Mouse (Mus musculus) cortical plate, adult 2 months (tissue): ENCODE results near the gene Ttll1. TPM values are rescaled to one million over a fixed set of nuclear protein-coding genes. Genes with fewer than 3 reads are reported as not detected.
A peak's percentile ranks its signal among the peaks of the same experiment; 100 is the strongest.

Source experiments
- H3K27ac ChIP-seq: fragments of 200-500 bp; 2 replicates; pipeline ENCODE4 v1.5.1; 2012; ENCODE audit warnings: low read length, control low read depth, inconsistent platforms; ENCODE audit not compliant: insufficient read depth
- H3K4me1 ChIP-seq: fragments of 200-500 bp; 2 replicates; pipeline ENCODE4 v1.6.1; 2011; ENCODE audit warnings: low read length; ENCODE audit not compliant: control insufficient read depth, insufficient read depth
- H3K4me3 ChIP-seq: fragments of 200-500 bp; 2 replicates; pipeline ENCODE4 v1.5.1; 2011; ENCODE audit warnings: mild to moderate bottlenecking, low read length, control low read depth; ENCODE audit not compliant: insufficient read depth
- CTCF ChIP-seq: fragments of 200-500 bp; IDR thresholded peaks from 2 replicates; pipeline ENCODE4 v1.5.1; 2011; ENCODE audit warnings: mild to moderate bottlenecking, control low read depth, low read length; ENCODE audit not compliant: insufficient read depth; ENCODE audit errors: extremely low read depth
- POLR2A ChIP-seq: fragments of 200-500 bp; IDR thresholded peaks from 2 replicates; pipeline ENCODE4 v1.6.1; 2011; ENCODE audit warnings: mild to moderate bottlenecking, low read length, control low read depth; ENCODE audit not compliant: insufficient read depth; ENCODE audit errors: extremely low read depth
- polyA plus RNA-seq: library from polyadenylated mRNA; depleted of rRNA; stranded (reverse); fragments of >200 nt; gene quantifications from 2 replicates; pipeline ENCODE4 v1.2.3, GENCODE M21; 2012; rRNA removed

The Ttll1 gene
- polyA plus RNA-seq = 48.5 and 50.1 TPM in 2 replicates

GRCm38 (mm10) chr15:83510805-83511405 lies at the start of gene Ttll1:
TSS of gene Ttll1 (minus strand) at chr15:83510893.
- no peaks in the 10 kb centered on the region; the same call in 1 of the 2 replicates for H3K4me1 ChIP-seq
- no peak within 1 kb of the TSS for H3K27ac ChIP-seq
- peak within 1 kb of the TSS; percentile 61 for H3K4me3 ChIP-seq
- TF ChIP-seq POLR2A (peak; percentile 92), CTCF (no peak)

- TF ChIP-seq CTCF = no peak
- peak; percentile 89 for TF ChIP-seq POLR2A
- peak overlapping the region; percentile 50; the same call in 1 of the 2 replicates for H3K27ac ChIP-seq
- peak overlapping the region; percentile 26 for H3K4me3 ChIP-seq
- peaks cover 2% of the 10 kb centered on the region; the same call in 1 of the 2 replicates for H3K4me1 ChIP-seq
Measured at GRCm38 (mm10) chr15:83555161-83555974, 44.7 kb upstream of the Ttll1 start.

GRCm38 (mm10) chr15:83553831-83554230 lies 43.1 kb upstream of the Ttll1 start:
- peaks cover 2% of the 10 kb centered on the region; the same call in 1 of the 2 replicates for H3K4me1 ChIP-seq
- no peak overlapping the region for H3K27ac ChIP-seq
- H3K4me3 ChIP-seq = no peak overlapping the region
- TF ChIP-seq CTCF (no peak), POLR2A (no peak)

GRCm38 (mm10) chr15:83550137-83550536 lies 39.4 kb upstream of the Ttll1 start:
- TF ChIP-seq CTCF (no peak), POLR2A (no peak)
- H3K4me3 ChIP-seq = no peak overlapping the region
- H3K27ac ChIP-seq = no peak overlapping the region
- H3K4me1 ChIP-seq = peaks cover 2% of the 10 kb centered on the region; the same call in 1 of the 2 replicates

GRCm38 (mm10) chr15:83547144-83547543 lies 36.5 kb upstream of the Ttll1 start:
- H3K27ac ChIP-seq = no peak overlapping the region
- no peaks in the 10 kb centered on the region for H3K4me1 ChIP-seq
- no peak for TF ChIP-seq CTCF
- TF ChIP-seq POLR2A = no peak
- H3K4me3 ChIP-seq = no peak overlapping the region

- TF ChIP-seq CTCF = no peak
- TF ChIP-seq POLR2A = no peak
- Histone ChIP-seq H3K27ac (no peak overlapping the region), H3K4me1 (no peaks in the 10 kb centered on the region), H3K4me3 (no peak overlapping the region)
Measured at GRCm38 (mm10) chr15:83546029-83546428, 35.3 kb upstream of the Ttll1 start.

- TF ChIP-seq CTCF = no peak
- no peak for TF ChIP-seq POLR2A
Measured at GRCm38 (mm10) chr15:83541647-83542287, 31.1 kb upstream of the Ttll1 start.

GRCm38 (mm10) chr15:83539905-83540304 lies 29.2 kb upstream of the Ttll1 start:
- Histone ChIP-seq H3K4me1 (no peaks in the 10 kb centered on the region), H3K4me3 (no peak overlapping the region), H3K27ac (no peak overlapping the region)
- TF ChIP-seq CTCF (no peak), POLR2A (no peak)

More at GRCm38 (mm10) chr15:83541647-83542287, 31.1 kb upstream of the Ttll1 start:
- H3K4me3 ChIP-seq = no peak overlapping the region
- H3K4me1 ChIP-seq = no peaks in the 10 kb centered on the region
- no peak overlapping the region for H3K27ac ChIP-seq

- Histone ChIP-seq H3K27ac (no peak overlapping the region), H3K4me1 (no peaks in the 10 kb centered on the region), H3K4me3 (no peak overlapping the region)
- no peak for TF ChIP-seq POLR2A
- no peak for TF ChIP-seq CTCF
Measured at GRCm38 (mm10) chr15:83538855-83539254, 28.2 kb upstream of the Ttll1 start.

- Histone ChIP-seq H3K27ac (no peak overlapping the region), H3K4me3 (no peak overlapping the region), H3K4me1 (no peaks in the 10 kb centered on the region)
- no peak for TF ChIP-seq CTCF
- TF ChIP-seq POLR2A = no peak
Measured at GRCm38 (mm10) chr15:83535890-83536231, 25.2 kb upstream of the Ttll1 start.
